Mouse (Mus musculus): ENCODE results near the gene 4930583I09Rik. TPM values are rescaled to one million over a fixed set of nuclear protein-coding genes. Genes with fewer than 3 reads are reported as not detected.

Gene 4930583I09Rik
- total RNA-seq, 2 experiments from 2014 or later: not detected

DNA sequence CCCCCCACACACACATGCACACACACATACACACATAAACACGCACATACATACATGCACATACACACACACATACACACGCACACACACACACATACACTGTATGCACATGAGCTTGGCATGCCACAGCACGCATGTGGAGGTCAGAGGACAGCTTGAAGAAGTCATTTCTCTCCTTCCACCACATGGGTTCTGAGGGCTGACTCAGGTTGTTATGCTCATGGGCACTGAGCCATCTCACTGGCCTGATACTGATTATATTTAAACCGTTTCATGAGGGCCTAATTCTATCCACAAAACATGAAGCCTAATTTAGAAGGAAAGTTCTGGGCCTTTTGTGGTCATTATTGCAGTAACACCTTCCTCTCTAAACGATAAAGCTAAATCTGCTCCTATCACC is 13.3 kb downstream of the 4930583I09Rik start:
- no peak overlapping the region for H3K27ac ChIP-seq
- TF ChIP-seq CTCF (IDR thresholded peaks at IDR 0.05): no peak
- no peak for DNase-seq
- H3K4me3 ChIP-seq: no peak overlapping the region
- intact Hi-C loops (cut with DNase I): no loop called here

GRCm38 (mm10) chr17:64820841-64821593 is 14.9 kb downstream of the 4930583I09Rik start:
- no peak for DNase-seq
- intact Hi-C loops (cut with DNase I): no loop called here
- H3K27ac ChIP-seq: no peak overlapping the region
- no peak overlapping the region for H3K4me3 ChIP-seq
- no peak for TF ChIP-seq CTCF (IDR thresholded peaks at IDR 0.05)

DNA sequence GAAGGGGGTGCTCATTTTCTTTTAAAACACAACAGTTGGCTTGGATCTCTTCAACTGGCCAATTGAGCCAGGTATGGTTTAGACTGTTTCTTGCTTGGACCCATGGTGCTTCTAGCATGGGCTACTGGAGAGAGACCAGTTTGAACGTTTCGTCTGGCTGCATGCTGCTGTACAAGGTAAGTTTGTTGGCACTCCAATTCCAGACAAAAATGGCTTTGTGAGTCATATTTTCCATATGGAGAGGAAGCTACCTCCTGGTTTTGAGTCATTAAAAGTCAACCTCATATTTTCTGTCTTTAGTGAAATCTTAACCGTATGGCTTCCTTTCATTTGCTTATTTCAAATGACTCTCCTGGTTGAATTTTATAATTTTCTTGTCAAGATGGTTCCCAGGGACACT is 19.6 kb downstream of the 4930583I09Rik start:
- no peak for DNase-seq
- intact Hi-C loops (cut with DNase I): no loop called here
- TF ChIP-seq CTCF (IDR thresholded peaks at IDR 0.05): no peak
- no peak overlapping the region for H3K27ac ChIP-seq
- no peak overlapping the region for H3K4me3 ChIP-seq

GRCm38 (mm10) chr17:64815806-64816205 is 20.1 kb downstream of the 4930583I09Rik start:
- H3K4me3 ChIP-seq: no peak overlapping the region
- intact Hi-C loops (cut with DNase I): no loop called here
- no peak for DNase-seq
- no peak for TF ChIP-seq CTCF (IDR thresholded peaks at IDR 0.05)
- no peak overlapping the region for H3K27ac ChIP-seq

- intact Hi-C loops (cut with DNase I): no loop called here
- no peak overlapping the region for H3K27ac ChIP-seq
- no peak for DNase-seq
- no peak overlapping the region for H3K4me3 ChIP-seq
- no peak for TF ChIP-seq CTCF (IDR thresholded peaks at IDR 0.05)
These were observed 22.3 kb downstream of the 4930583I09Rik start for GRCm38 (mm10) chr17:64813568-64813967.

- H3K4me3 ChIP-seq: no peak overlapping the region
- no peak overlapping the region for H3K27ac ChIP-seq
- no peak for TF ChIP-seq CTCF (IDR thresholded peaks at IDR 0.05)
- intact Hi-C loops (cut with DNase I): no loop called here
- no peak for DNase-seq
These were observed 29.8 kb downstream of the 4930583I09Rik start for GRCm38 (mm10) chr17:64806035-64806589.

GRCm38 (mm10) chr17:64804375-64805124 is 31.3 kb downstream of the 4930583I09Rik start:
- intact Hi-C loops (cut with DNase I): no loop called here
- Histone ChIP-seq H3K4me3 (no peak overlapping the region), H3K27ac (no peak overlapping the region)
- DNase-seq: no peak
- TF ChIP-seq CTCF (IDR thresholded peaks at IDR 0.05): no peak

- H3K4me3 ChIP-seq: no peak overlapping the region
- H3K27ac ChIP-seq: no peak overlapping the region
- DNase-seq: no peak
- intact Hi-C loops (cut with DNase I): no loop called here
- no peak for TF ChIP-seq CTCF (IDR thresholded peaks at IDR 0.05)
These were observed 33.0 kb downstream of the 4930583I09Rik start for GRCm38 (mm10) chr17:64802956-64803275.

DNA sequence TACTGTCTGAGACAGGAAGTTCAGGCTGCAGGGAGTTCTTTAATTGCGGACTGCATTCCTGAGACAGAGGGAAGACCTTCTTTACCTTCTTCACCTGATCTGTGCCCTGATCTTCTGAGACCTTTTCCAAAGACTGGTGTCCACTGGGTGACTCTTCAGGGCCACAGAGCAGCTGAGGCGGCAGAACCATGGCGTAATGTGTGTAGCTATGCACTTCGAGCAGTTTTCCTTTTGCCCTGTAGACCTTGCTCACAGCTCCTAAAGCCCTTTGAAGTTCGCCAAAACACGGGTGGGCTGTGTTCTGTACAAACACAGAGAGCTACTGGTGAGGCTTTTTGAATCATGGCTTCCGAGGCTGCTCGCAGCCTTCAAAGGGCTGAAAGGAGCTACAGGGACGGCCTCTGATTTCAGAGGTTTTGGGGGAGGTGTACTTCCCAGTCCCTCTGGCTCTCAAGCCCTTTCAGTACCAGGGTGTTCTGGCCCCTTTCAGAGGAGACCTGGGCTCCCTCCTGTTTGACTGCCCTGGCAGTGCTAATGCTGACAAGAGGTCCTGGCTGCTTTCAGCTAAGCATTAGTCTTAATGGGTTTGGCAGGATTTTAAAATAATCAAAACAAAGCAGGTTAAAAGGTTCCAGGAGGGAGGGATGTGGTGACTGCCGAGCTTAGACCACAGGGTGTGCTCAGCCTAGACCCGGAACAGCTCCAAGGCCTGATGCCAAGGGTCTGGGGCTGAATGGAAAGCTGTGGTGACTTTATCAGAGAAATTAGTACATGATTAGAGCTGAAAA is 33.5 kb downstream of the 4930583I09Rik start:
- DNase-seq: no peak
- no peak overlapping the region for H3K4me3 ChIP-seq
- no peak for TF ChIP-seq CTCF (IDR thresholded peaks at IDR 0.05)
- intact Hi-C loops (cut with DNase I): no loop called here
- no peak overlapping the region for H3K27ac ChIP-seq

DNA sequence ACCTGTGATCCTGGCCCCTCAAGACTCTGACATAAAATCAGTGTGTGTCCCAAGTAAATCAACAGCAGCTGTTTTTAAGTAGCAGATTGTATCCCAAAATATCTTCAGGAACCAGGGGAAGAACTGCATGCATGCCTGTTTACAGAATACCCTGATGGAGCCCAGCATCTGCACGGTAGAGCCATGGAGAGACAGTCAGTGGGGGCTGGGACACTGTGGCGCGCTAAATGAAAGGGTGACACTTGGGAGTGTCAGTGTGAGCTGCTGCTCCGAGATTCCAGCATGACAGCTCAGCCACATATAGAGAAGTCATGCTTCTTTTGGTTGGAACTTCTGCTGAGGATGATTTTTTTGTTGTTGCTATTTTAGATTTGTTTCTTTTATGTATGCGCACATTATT is 43.2 kb downstream of the 4930583I09Rik start:
- no peak for TF ChIP-seq CTCF (IDR thresholded peaks at IDR 0.05)

DNA sequence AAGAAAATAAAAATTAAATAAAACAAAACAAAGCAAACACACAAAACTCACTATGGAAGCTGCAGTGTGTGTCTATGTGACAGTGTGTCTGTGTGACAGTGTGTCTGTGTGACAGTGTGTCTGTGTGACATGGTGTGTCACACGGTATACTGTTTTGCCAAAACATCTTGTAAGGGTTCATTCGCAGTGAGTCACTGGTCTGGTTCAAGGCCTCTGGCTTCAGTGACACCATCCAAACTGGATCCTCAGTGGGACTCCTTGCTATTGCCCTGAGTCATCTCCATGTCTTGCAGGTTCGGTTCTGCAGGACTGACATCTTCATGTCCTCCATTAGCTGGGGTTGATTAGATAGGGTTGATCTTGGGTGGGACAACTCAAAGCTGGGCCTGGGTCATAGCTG is 43.8 kb downstream of the 4930583I09Rik start:
- H3K27ac ChIP-seq: no peak overlapping the region
- TF ChIP-seq CTCF (IDR thresholded peaks at IDR 0.05): no peak
- intact Hi-C loops (cut with DNase I): no loop called here
- H3K4me3 ChIP-seq: no peak overlapping the region
- no peak for DNase-seq

More for the DNA sequence above, 43.2 kb downstream of the 4930583I09Rik start:
- no peak overlapping the region for H3K4me3 ChIP-seq
- DNase-seq: no peak
- H3K27ac ChIP-seq: no peak overlapping the region
- intact Hi-C loops (cut with DNase I): no loop called here

GRCm38 (mm10) chr17:64789175-64789574 is 46.7 kb downstream of the 4930583I09Rik start:
- intact Hi-C loops (cut with DNase I): no loop called here
- Histone ChIP-seq H3K27ac (no peak overlapping the region), H3K4me3 (no peak overlapping the region)
- DNase-seq: no peak
- TF ChIP-seq CTCF (IDR thresholded peaks at IDR 0.05): no peak

DNA sequence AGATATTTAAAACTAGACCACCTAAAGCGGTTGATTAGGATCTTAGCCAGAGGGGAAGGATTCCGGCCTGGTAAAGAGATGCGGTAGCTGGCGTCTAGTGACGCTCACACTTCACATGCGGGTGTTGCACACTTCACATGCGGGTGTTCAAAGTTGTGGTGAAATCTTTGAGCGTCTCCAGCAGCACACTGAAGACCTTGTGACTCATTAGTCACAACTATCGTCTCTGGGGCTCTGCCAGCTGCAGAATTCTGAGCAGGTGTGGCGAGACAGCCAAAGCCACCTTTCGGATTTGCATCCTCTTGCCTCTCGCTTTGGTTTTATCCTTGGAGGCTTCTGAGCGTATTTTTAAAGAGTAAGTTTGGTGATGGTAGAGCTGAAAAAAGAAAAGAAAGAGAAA is 47.6 kb downstream of the 4930583I09Rik start:
- TF ChIP-seq CTCF (IDR thresholded peaks at IDR 0.05): no peak
- DNase-seq: no peak
- intact Hi-C loops (cut with DNase I): no loop called here
- no peak overlapping the region for H3K4me3 ChIP-seq
- H3K27ac ChIP-seq: no peak overlapping the region

Measured in gastrocnemius, adult 2 months (tissue).